Mouse (Mus musculus): ENCODE measurements around the gene Rnase1. TPM values are rescaled to one million over a fixed set of nuclear protein-coding genes. Genes with fewer than 3 reads are reported as not detected.
"Not testable (repeated sequence)": the region's sequence is repeated elsewhere in the genome, so short reads cannot be mapped to it uniquely, and the experiment has no call there.

The Rnase1 gene
- not detected in 2 replicates for total RNA-seq (2012; rRNA removed)
- under 1 TPM in 1 of 2 experiments, not detected in 1; 0.07 TPM for polyA plus RNA-seq (2012; ENCODE audit: insufficient read depth in 1 of 2, insufficient read length in 2 of 2, low read depth in 1 of 2, low replicate concordance in 2 of 2, missing spikeins in 1 of 2)

GRCm38 (mm10) chr14:51146685-51147084 lies at the start of gene Rnase1:
Rnase1 (minus strand) TSS chr14:51146785.
- Histone ChIP-seq H3K27ac (ENCODE audit: control insufficient read depth, low read depth, low read length) (no peak within 1 kb of the TSS), H3K27me3 (ENCODE audit: control insufficient read depth in 1 of 2, insufficient read depth in 2 of 2, low read length in 2 of 2) (no peaks in the 10 kb centered on the region), H3K9me3 (replicated peaks; ENCODE audit: insufficient read depth, low read length) (no peaks in the 10 kb centered on the region), H3K9ac (ENCODE audit: control insufficient read depth, low read depth, low read length, poor library complexity, severe bottlenecking) (no peak within 1 kb of the TSS), H3K79me2 (ENCODE audit: control insufficient read depth, insufficient read depth, low read length, poor library complexity) (no peaks in the 10 kb centered on the region), H3K4me3 (ENCODE audit: control insufficient read depth in 1 of 2, insufficient read depth in 1 of 2, low read depth in 2 of 2, low read length in 2 of 2) (no peak within 1 kb of the TSS), H3K36me3 (ENCODE audit: control insufficient read depth in 1 of 2, insufficient read depth in 2 of 2, low read length in 2 of 2) (peaks cover 0 to 14% of the 10 kb centered on the region in 2 experiments; a peak in 2 of 4 replicates), H3K4me1 (ENCODE audit: control insufficient read depth in 1 of 2, insufficient read depth in 2 of 2, low read length in 2 of 2) (peaks cover 7 to 11% of the 10 kb centered on the region in 2 experiments)
- no peak for DNase-seq (ENCODE audit: low read depth, low spot score)
- TF ChIP-seq MEF2A (IDR thresholded peaks at IDR 0.05; ENCODE audit: extremely low read depth, insufficient replicate concordance, low read depth, low read length, poor library complexity, severe bottlenecking), result no peak
- no peak for TF ChIP-seq SMC3 (IDR thresholded peaks at IDR 0.05; ENCODE audit: low read depth, low read length)
- no peak for TF ChIP-seq MYC (IDR thresholded peaks at IDR 0.05; ENCODE audit: low read depth, low read length)
- TF ChIP-seq POLR2A (IDR thresholded peaks at IDR 0.05; ENCODE audit: control insufficient read depth in 1 of 2, insufficient read depth in 1 of 2, low read depth in 1 of 2, low read length in 2 of 2, poor library complexity in 1 of 2), result no peak
- TF ChIP-seq NELFE (IDR thresholded peaks at IDR 0.05; ENCODE audit: low read depth, low read length), result no peak
- no peak for TF ChIP-seq ZC3H11A (IDR thresholded peaks at IDR 0.05; ENCODE audit: low read depth, low read length)
- no peak for TF ChIP-seq TAL1 (IDR thresholded peaks at IDR 0.05; ENCODE audit: low read length)
- no peak for TF ChIP-seq USF2 (IDR thresholded peaks at IDR 0.05; ENCODE audit: borderline replicate concordance in 1 of 2, insufficient read depth in 1 of 2, low read depth in 1 of 2, low read length in 2 of 2)
- TF ChIP-seq CTCF (IDR thresholded peaks at IDR 0.05 in 2 of 3, conservative IDR thresholded peaks at IDR 0.05 in 1 of 3; ENCODE audit: control insufficient read depth in 1 of 3, insufficient read depth in 1 of 3, low read depth in 2 of 3, low read length in 3 of 3, poor library complexity in 1 of 3, severe bottlenecking in 1 of 3), result no peak
- TF ChIP-seq GATA1 (IDR thresholded peaks at IDR 0.05; ENCODE audit: low read depth, low read length), result no peak

- Histone ChIP-seq H3K9me3 (replicated peaks; ENCODE audit: insufficient read depth, low read length) (no peaks in the 10 kb centered on the region), H3K27me3 (ENCODE audit: control insufficient read depth in 1 of 2, insufficient read depth in 2 of 2, low read length in 2 of 2) (no peaks in the 10 kb centered on the region), H3K36me3 (ENCODE audit: control insufficient read depth in 1 of 2, insufficient read depth in 2 of 2, low read length in 2 of 2) (no peaks in the 10 kb centered on the region), H3K4me1 (ENCODE audit: control insufficient read depth in 1 of 2, insufficient read depth in 2 of 2, low read length in 2 of 2) (no peaks in the 10 kb centered on the region), H3K9ac (ENCODE audit: control insufficient read depth, low read depth, low read length, poor library complexity, severe bottlenecking) (no peak overlapping the region), H3K4me3 (ENCODE audit: control insufficient read depth in 1 of 2, insufficient read depth in 1 of 2, low read depth in 2 of 2, low read length in 2 of 2) (no peak overlapping the region), H3K79me2 (ENCODE audit: control insufficient read depth, insufficient read depth, low read length, poor library complexity) (no peaks in the 10 kb centered on the region), H3K27ac (ENCODE audit: control insufficient read depth, low read depth, low read length) (no peak overlapping the region)
- TF ChIP-seq CHD1 (IDR thresholded peaks at IDR 0.05; ENCODE audit: low read depth, low read length) (no peak), TBP (IDR thresholded peaks at IDR 0.05; ENCODE audit: low read depth, low read length) (no peak), MYB (IDR thresholded peaks at IDR 0.05; ENCODE audit: low read depth, low read length) (no peak), MAZ (IDR thresholded peaks at IDR 0.05; ENCODE audit: low read depth, low read length) (no peak), MXI1 (IDR thresholded peaks at IDR 0.05; ENCODE audit: low read depth, low read length) (no peak), SIN3A (IDR thresholded peaks at IDR 0.05; ENCODE audit: low read length) (no peak), HCFC1 (IDR thresholded peaks at IDR 0.05; ENCODE audit: low read depth, low read length) (no peak)
- no peak for DNase-seq (ENCODE audit: low read depth, low spot score)
Measured at GRCm38 (mm10) chr14:51195681-51196080, 49.1 kb upstream of the Rnase1 start.

- H3K9me3 ChIP-seq (replicated peaks; ENCODE audit: insufficient read depth, low read length); H3K4me3 ChIP-seq (ENCODE audit: control insufficient read depth in 1 of 2, insufficient read depth in 1 of 2, low read depth in 2 of 2, low read length in 2 of 2); H3K4me1 ChIP-seq (ENCODE audit: control insufficient read depth in 1 of 2, insufficient read depth in 2 of 2, low read length in 2 of 2); H3K27me3 ChIP-seq (ENCODE audit: control insufficient read depth in 1 of 2, insufficient read depth in 2 of 2, low read length in 2 of 2); H3K79me2 ChIP-seq (ENCODE audit: control insufficient read depth, insufficient read depth, low read length, poor library complexity); H3K36me3 ChIP-seq (ENCODE audit: control insufficient read depth in 1 of 2, insufficient read depth in 2 of 2, low read length in 2 of 2); H3K27ac ChIP-seq (ENCODE audit: control insufficient read depth, low read depth, low read length); H3K9ac ChIP-seq (ENCODE audit: control insufficient read depth, low read depth, low read length, poor library complexity, severe bottlenecking); DNase-seq (ENCODE audit: low read depth, low spot score): not testable (repeated sequence)
Measured at GRCm38 (mm10) chr14:51181051-51181450, 34.5 kb upstream of the Rnase1 start.

Data from MEL (cell line).